8 mouse cellular contexts compared by ENCODE assay signal in genomic region chr15:82341036-82341501, GRCm38 (mm10). TPM values are rescaled to one million over a fixed set of nuclear protein-coding genes. Genes with fewer than 3 reads are reported as not detected.
DNase-seq lines count a peak whose midpoint lies in the region; ATAC-seq and TF ChIP-seq lines count a peak whose summit lies in the region.

No protein-coding gene starts in this region.

- peaks cover 47% of the 10 kb centered on the region for H3K4me1 ChIP-seq in embryonic facial prominence, embryonic 15.5 days
- H3K4me1 ChIP-seq in heart, embryonic 13.5 days: peaks cover 52% of the 10 kb centered on the region
- peaks cover 30% of the 10 kb centered on the region for H3K4me1 ChIP-seq in kidney, postnatal 0 days (replicated peaks; ENCODE audit: insufficient read depth, low read length)

- no peaks in the 10 kb centered on the region for H3K9me3 ChIP-seq in embryonic facial prominence, embryonic 15.5 days (replicated peaks)
- no peaks in the 10 kb centered on the region for H3K9me3 ChIP-seq in heart, embryonic 13.5 days
- H3K9me3 ChIP-seq in kidney, postnatal 0 days (replicated peaks; ENCODE audit: low read length): no peaks in the 10 kb centered on the region

- no peak for ATAC-seq in embryonic facial prominence, embryonic 15.5 days (ENCODE audit: insufficient number of reproducible peaks, low FRiP score, low TSS enrichment, low read depth)
- ATAC-seq in heart, embryonic 13.5 days (ENCODE audit: extremely low read depth, insufficient number of reproducible peaks, low FRiP score, low TSS enrichment): peak; percentile 43
- no peak for ATAC-seq in kidney, postnatal 0 days (replicated peaks; ENCODE audit: low FRiP score, low read depth)

- peak overlapping the region; percentile 85 for H3K27ac ChIP-seq in embryonic facial prominence, embryonic 15.5 days (replicated peaks)
- peak overlapping the region; percentile 89 for H3K27ac ChIP-seq in heart, embryonic 13.5 days (replicated peaks)
- H3K27ac ChIP-seq in kidney, postnatal 0 days: peak overlapping the region; percentile 80
- H3K27ac ChIP-seq in macrophage: peak overlapping the region; percentile 58

- WGBS in embryonic facial prominence, embryonic 15.5 days: 1% methylated on average over 35 of the region's 40 CpGs
- WGBS in heart, embryonic 13.5 days: under 1% methylated on average over 39 of the region's 40 CpGs
- 1% methylated on average over 40 of the region's 40 CpGs for WGBS in kidney, postnatal 0 days
- 8% methylated on average over 27 of the region's 40 CpGs for WGBS in macrophage (ENCODE audit: missing documents)

- no peak for TF ChIP-seq CTCF in kidney, postnatal 0 days (IDR thresholded peaks at IDR 0.05; ENCODE audit: low read depth)

- peaks cover 22% of the 10 kb centered on the region for H3K79me2 ChIP-seq in macrophage (ENCODE audit: inconsistent target)

- H3K27me3 ChIP-seq in embryonic facial prominence, embryonic 15.5 days: no peaks in the 10 kb centered on the region
- no peaks in the 10 kb centered on the region for H3K27me3 ChIP-seq in heart, embryonic 13.5 days (replicated peaks)
- no peaks in the 10 kb centered on the region for H3K27me3 ChIP-seq in kidney, postnatal 0 days (ENCODE audit: insufficient read depth, low read length)

- peak overlapping the region; percentile 72 for H3K4me2 ChIP-seq in embryonic facial prominence, embryonic 15.5 days (replicated peaks)
- H3K4me2 ChIP-seq in heart, embryonic 13.5 days: peak overlapping the region; percentile 93
- peak overlapping the region; percentile 74 for H3K4me2 ChIP-seq in kidney, postnatal 0 days (ENCODE audit: low read length)

- peaks cover 11% of the 10 kb centered on the region; the same call in 1 of the 2 replicates for H3K36me3 ChIP-seq in embryonic facial prominence, embryonic 15.5 days
- peaks cover 13% of the 10 kb centered on the region for H3K36me3 ChIP-seq in heart, embryonic 13.5 days
- H3K36me3 ChIP-seq in kidney, postnatal 0 days (ENCODE audit: insufficient read depth, low read length): peaks cover 2% of the 10 kb centered on the region; the same call in 1 of the 2 replicates
- peaks cover 10% of the 10 kb centered on the region for H3K36me3 ChIP-seq in macrophage (ENCODE audit: inconsistent target)

- DNase-seq in adrenal gland, postnatal 10 days: peak; percentile 73
- DNase-seq in kidney, postnatal 0 days (ENCODE audit: low spot score): peak; percentile 74
- peak; percentile 70 for DNase-seq in spleen, adult 12 weeks (ENCODE audit: low spot score)
- no peak for DNase-seq in cerebellum, postnatal 14 days
- DNase-seq in right cerebral cortex, adult 18-20 months: no peak

- peak overlapping the region; percentile 59 for H3K4me3 ChIP-seq in embryonic facial prominence, embryonic 15.5 days (replicated peaks)
- H3K4me3 ChIP-seq in heart, embryonic 13.5 days: peak overlapping the region; percentile 53
- H3K4me3 ChIP-seq in kidney, postnatal 0 days (replicated peaks; ENCODE audit: low read depth, low read length): peak overlapping the region; percentile 44
- H3K4me3 ChIP-seq in macrophage (ENCODE audit: inconsistent target): peak overlapping the region; percentile 16; the same call in 1 of the 2 replicates

- peak overlapping the region; percentile 68 for H3K9ac ChIP-seq in embryonic facial prominence, embryonic 15.5 days
- peak overlapping the region; percentile 87 for H3K9ac ChIP-seq in heart, embryonic 13.5 days
- H3K9ac ChIP-seq in kidney, postnatal 0 days (ENCODE audit: low read depth, low read length): peak overlapping the region; percentile 75

RNA-seq across cellular contexts. Expression of gene Smdt1, which starts 2.3 kb away (rescaled TPM):
- 100 to 1,000 TPM; 159 to 168 TPM for total RNA-seq in adrenal gland, postnatal 10 days (2021)
- 264 and 279 TPM in 2 replicates for polyA plus RNA-seq in embryonic facial prominence, embryonic 15.5 days (2015; fragmentation: Nextera tagmentation; extraction: Ambion mirVana)
- 334 and 366 TPM in 2 replicates for polyA plus RNA-seq in heart, embryonic 13.5 days (2015; fragmentation: Nextera tagmentation; extraction: Ambion mirVana)
- 375 and 378 TPM in 2 replicates for polyA plus RNA-seq in kidney, postnatal 0 days (2015; fragmentation: Nextera tagmentation; extraction: Ambion mirVana)
- total RNA-seq in macrophage (2018; cell fraction: chromatin; rRNA removed): 10 to 100 TPM in 25 of 26 experiments, 1 to 10 TPM in 1; 9.2 to 43.0 (median 21.2) TPM
- total RNA-seq in macrophage (2018; cell fraction: cytosol; rRNA removed): 100 to 1,000 TPM; 168 to 308 (median 231) TPM
- 10 to 100 TPM; 18.5 to 85.0 (median 49.4) TPM for total RNA-seq in macrophage (2018; cell fraction: nucleus; rRNA removed)
- 151 to 223 TPM (median 166 TPM) in 3 replicates for polyA plus RNA-seq in macrophage (2018)

RNA-seq across cellular contexts. Expression of gene Pheta2, which starts 2.3 kb away (rescaled TPM):
- total RNA-seq in adrenal gland, postnatal 10 days (2021): 1 to 10 TPM; 3.5 to 3.7 TPM
- polyA plus RNA-seq in embryonic facial prominence, embryonic 15.5 days (2015; fragmentation: Nextera tagmentation; extraction: Ambion mirVana): 23.8 and 24.9 TPM in 2 replicates
- 9.2 TPM in 2 replicates for polyA plus RNA-seq in heart, embryonic 13.5 days (2015; fragmentation: Nextera tagmentation; extraction: Ambion mirVana)
- polyA plus RNA-seq in kidney, postnatal 0 days (2015; fragmentation: Nextera tagmentation; extraction: Ambion mirVana): 7.4 and 8.4 TPM in 2 replicates
- total RNA-seq in macrophage (2018; cell fraction: chromatin; rRNA removed): 1 to 10 TPM in 20 of 26 experiments, under 1 TPM in 6; 0.25 to 3.5 (median 1.5) TPM
- total RNA-seq in macrophage (2018; cell fraction: cytosol; rRNA removed): 1 to 10 TPM in 18 of 26 experiments, under 1 TPM in 8; 0.48 to 2.4 (median 1.3) TPM
- 1 to 10 TPM in 19 of 26 experiments, under 1 TPM in 7; 0.34 to 4.4 (median 1.5) TPM for total RNA-seq in macrophage (2018; cell fraction: nucleus; rRNA removed)
- polyA plus RNA-seq in macrophage (2018): 0.70 to 1.6 TPM (median 1.00 TPM) in 3 replicates

RNA-seq across cellular contexts. Expression of gene Naga, which starts 2.3 kb away (rescaled TPM):
- total RNA-seq in adrenal gland, postnatal 10 days (2021): 10 to 100 TPM; 57.0 to 62.5 TPM
- 64.8 and 65.9 TPM in 2 replicates for polyA plus RNA-seq in embryonic facial prominence, embryonic 15.5 days (2015; fragmentation: Nextera tagmentation; extraction: Ambion mirVana)
- polyA plus RNA-seq in heart, embryonic 13.5 days (2015; fragmentation: Nextera tagmentation; extraction: Ambion mirVana): 42.2 and 44.7 TPM in 2 replicates
- 95.0 and 101 TPM in 2 replicates for polyA plus RNA-seq in kidney, postnatal 0 days (2015; fragmentation: Nextera tagmentation; extraction: Ambion mirVana)
- total RNA-seq in macrophage (2018; cell fraction: chromatin; rRNA removed): 100 to 1,000 TPM in 21 of 26 experiments, 10 to 100 TPM in 5; 76.6 to 224 (median 156) TPM
- total RNA-seq in macrophage (2018; cell fraction: cytosol; rRNA removed): 100 to 1,000 TPM in 18 of 26 experiments, 10 to 100 TPM in 8; 78.5 to 144 (median 108) TPM
- 100 to 1,000 TPM; 122 to 283 (median 212) TPM for total RNA-seq in macrophage (2018; cell fraction: nucleus; rRNA removed)
- 77.0 to 153 TPM (median 125 TPM) in 3 replicates for polyA plus RNA-seq in macrophage (2018)

RNA-seq across cellular contexts. Expression of gene Ndufa6, which starts 13.1 kb away (rescaled TPM):
- 100 to 1,000 TPM; 629 to 669 TPM for total RNA-seq in adrenal gland, postnatal 10 days (2021)
- 314 and 320 TPM in 2 replicates for polyA plus RNA-seq in embryonic facial prominence, embryonic 15.5 days (2015; fragmentation: Nextera tagmentation; extraction: Ambion mirVana)
- 473 and 541 TPM in 2 replicates for polyA plus RNA-seq in heart, embryonic 13.5 days (2015; fragmentation: Nextera tagmentation; extraction: Ambion mirVana)
- 793 and 923 TPM in 2 replicates for polyA plus RNA-seq in kidney, postnatal 0 days (2015; fragmentation: Nextera tagmentation; extraction: Ambion mirVana)
- total RNA-seq in macrophage (2018; cell fraction: chromatin; rRNA removed): 10 to 100 TPM in 25 of 26 experiments, 1 to 10 TPM in 1; 8.3 to 66.7 (median 26.3) TPM
- 100 to 1,000 TPM; 111 to 184 (median 147) TPM for total RNA-seq in macrophage (2018; cell fraction: cytosol; rRNA removed)
- 10 to 100 TPM; 21.2 to 80.3 (median 44.2) TPM for total RNA-seq in macrophage (2018; cell fraction: nucleus; rRNA removed)
- polyA plus RNA-seq in macrophage (2018): 111 to 200 TPM (median 159 TPM) in 3 replicates

RNA-seq across cellular contexts. Expression of gene Cyp2d22, which starts 39.0 kb away (rescaled TPM):
- 10 to 100 TPM; 32.2 to 35.4 TPM for total RNA-seq in adrenal gland, postnatal 10 days (2021)
- 12.2 and 12.3 TPM in 2 replicates for polyA plus RNA-seq in embryonic facial prominence, embryonic 15.5 days (2015; fragmentation: Nextera tagmentation; extraction: Ambion mirVana)
- polyA plus RNA-seq in heart, embryonic 13.5 days (2015; fragmentation: Nextera tagmentation; extraction: Ambion mirVana): 9.0 and 12.4 TPM in 2 replicates
- 12.8 and 16.7 TPM in 2 replicates for polyA plus RNA-seq in kidney, postnatal 0 days (2015; fragmentation: Nextera tagmentation; extraction: Ambion mirVana)
- under 1 TPM in 1 of 26 experiments, not detected in 25; 0.22 TPM for total RNA-seq in macrophage (2018; cell fraction: chromatin; rRNA removed)
- total RNA-seq in macrophage (2018; cell fraction: cytosol; rRNA removed): not detected
- total RNA-seq in macrophage (2018; cell fraction: nucleus; rRNA removed): not detected
- not detected in 3 replicates for polyA plus RNA-seq in macrophage (2018)

Comparison
In these comparisons a context has a peak if more than half of its experiments do, and no peak if none do; other contexts are left out.
1. DNase-seq: peak in adrenal gland, postnatal 10 days (single experiment), kidney, postnatal 0 days (single experiment) and spleen, adult 12 weeks (single experiment); none in cerebellum, postnatal 14 days (0 of 2) and right cerebral cortex, adult 18-20 months (single experiment).
2. Peak in every context shown above with its lines, with median percentiles within 50 percentile points of each other: H3K27ac ChIP-seq, H3K4me2 ChIP-seq, H3K4me3 ChIP-seq and H3K9ac ChIP-seq.